Mouse (Mus musculus) thymus, adult 2 months (tissue): Measurements from ENCODE around the gene Scamp1. TPM values are rescaled to one million over a fixed set of nuclear protein-coding genes. Genes with fewer than 3 reads are reported as not detected.

Source experiments
- DNase-seq: peaks from one replicate; pipeline ENCODE4 v3.0.0; 2021
- H3K27ac ChIP-seq: fragments of 200-500 bp; 2 replicates; pipeline ENCODE4 v1.5.1; 2012; ENCODE audit warnings: low read length, control low read depth; ENCODE audit not compliant: control insufficient read depth, insufficient read depth
- H3K27me3 ChIP-seq: fragments of 200-500 bp; 2 replicates; pipeline ENCODE4 v1.6.1; 2012; ENCODE audit warnings: mild to moderate bottlenecking, low read length, moderate library complexity, mixed read lengths; ENCODE audit not compliant: control insufficient read depth, insufficient read depth
- H3K36me3 ChIP-seq: fragments of 200-500 bp; 2 replicates; pipeline ENCODE4 v1.6.1; 2012; ENCODE audit warnings: mild to moderate bottlenecking, low read length, moderate library complexity; ENCODE audit not compliant: control insufficient read depth, insufficient read depth
- H3K4me1 ChIP-seq: fragments of 200-500 bp; replicated peaks from 2 replicates; pipeline ENCODE4 v1.6.1; 2012; ENCODE audit warnings: low read length; ENCODE audit not compliant: control insufficient read depth, insufficient read depth
- H3K4me3 ChIP-seq: fragments of 200-500 bp; 2 replicates; pipeline ENCODE4 v1.5.1; 2012; ENCODE audit warnings: mild to moderate bottlenecking, low read length, control low read depth, moderate library complexity; ENCODE audit not compliant: control insufficient read depth, insufficient read depth
- CTCF ChIP-seq: fragments of 200-500 bp; IDR thresholded peaks from 2 replicates; pipeline ENCODE4 v1.5.1; 2012; ENCODE audit warnings: mild to moderate bottlenecking, control low read depth, low read length, moderate library complexity, borderline replicate concordance; ENCODE audit not compliant: control insufficient read depth, poor library complexity, insufficient read depth; ENCODE audit errors: extremely low read depth
- POLR2A ChIP-seq: fragments of 200-500 bp; IDR thresholded peaks from 2 replicates; pipeline ENCODE4 v1.6.1; 2012; ENCODE audit warnings: mild to moderate bottlenecking, low read length, control low read depth, moderate library complexity; ENCODE audit not compliant: control insufficient read depth, poor library complexity, insufficient read depth; ENCODE audit errors: extremely low read depth
- WGBS: fragments of 180-500 bp; shearing (Covaris S2); methylation state at CpG from one replicate; pipeline ENCODE4 v1.1.7; 2018; 5-methylcytosine and 5-hydroxymethylcytosine counted together
- polyA plus RNA-seq: library from polyadenylated mRNA; depleted of rRNA; stranded (reverse); fragments of >200 nt; gene quantifications from 2 replicates; pipeline ENCODE4 v1.2.3, GENCODE M21; 2012

Scamp1 gene
- polyA plus RNA-seq, 1 experiment, result 4.9 TPM

GRCm38 (mm10) chr13:94182026-94182425 lies 103.6 kb downstream of the Scamp1 start:
- Histone ChIP-seq H3K4me3 (no peak overlapping the region), H3K4me1 (peaks cover 16% of the 10 kb centered on the region), H3K27me3 (no peaks in the 10 kb centered on the region), H3K36me3 (no peaks in the 10 kb centered on the region), H3K27ac (no peak overlapping the region)
- DNase-seq, result no peak
- no peak for TF ChIP-seq CTCF
- no peak for TF ChIP-seq POLR2A
- 96% methylated on average over 5 of the region's 5 CpGs for WGBS

GRCm38 (mm10) chr13:94180477-94181420 lies 104.9 kb downstream of the Scamp1 start:
- Histone ChIP-seq H3K4me3 (no peak overlapping the region), H3K4me1 (peaks cover 20% of the 10 kb centered on the region), H3K36me3 (no peaks in the 10 kb centered on the region), H3K27me3 (no peaks in the 10 kb centered on the region), H3K27ac (no peak overlapping the region)
- DNase-seq, result no peak
- TF ChIP-seq POLR2A (no peak), CTCF (no peak)
- WGBS, result 95% methylated on average over 5 of the region's 5 CpGs

GRCm38 (mm10) chr13:94178401-94179040 lies 107.1 kb downstream of the Scamp1 start:
- no peak overlapping the region for H3K27ac ChIP-seq
- WGBS, result 47% methylated on average over 11 of the region's 11 CpGs
- no peak for DNase-seq

GRCm38 (mm10) chr13:94177148-94177547 lies 108.5 kb downstream of the Scamp1 start:
- peak; percentile 35 for DNase-seq
- peaks cover 42% of the 10 kb centered on the region for H3K4me1 ChIP-seq
- no peak overlapping the region for H3K4me3 ChIP-seq
- TF ChIP-seq POLR2A (no peak), CTCF (peak; percentile 35; the same call in 1 of the 2 replicates)
- no peak overlapping the region for H3K27ac ChIP-seq
- WGBS, result 68% methylated on average over 7 of the region's 7 CpGs
- H3K36me3 ChIP-seq, result no peaks in the 10 kb centered on the region
- no peaks in the 10 kb centered on the region; the same call in 1 of the 2 replicates for H3K27me3 ChIP-seq

More at GRCm38 (mm10) chr13:94178401-94179040, 107.1 kb downstream of the Scamp1 start:
- Histone ChIP-seq H3K27me3 (no peaks in the 10 kb centered on the region; the same call in 1 of the 2 replicates), H3K4me3 (no peak overlapping the region), H3K4me1 (peaks cover 39% of the 10 kb centered on the region), H3K36me3 (no peaks in the 10 kb centered on the region)
- no peak for TF ChIP-seq POLR2A
- TF ChIP-seq CTCF, result no peak

GRCm38 (mm10) chr13:94175379-94176050 lies 110.1 kb downstream of the Scamp1 start:
- Histone ChIP-seq H3K4me3 (no peak overlapping the region), H3K27ac (no peak overlapping the region)
- TF ChIP-seq POLR2A (no peak), CTCF (no peak)

GRCm38 (mm10) chr13:94174577-94175279 lies 110.9 kb downstream of the Scamp1 start:
- H3K36me3 ChIP-seq, result no peaks in the 10 kb centered on the region
- DNase-seq, result no peak
- peak overlapping the region; percentile 52 for H3K4me3 ChIP-seq
- H3K27ac ChIP-seq, result no peak overlapping the region
- H3K27me3 ChIP-seq, result no peaks in the 10 kb centered on the region; the same call in 1 of the 2 replicates
- WGBS, result 9% methylated on average over 16 of the region's 16 CpGs
- TF ChIP-seq POLR2A (no peak), CTCF (no peak)
- peaks cover 42% of the 10 kb centered on the region for H3K4me1 ChIP-seq

More at GRCm38 (mm10) chr13:94175379-94176050, 110.1 kb downstream of the Scamp1 start:
- WGBS, result 52% methylated on average over 6 of the region's 6 CpGs
- no peaks in the 10 kb centered on the region for H3K36me3 ChIP-seq
- H3K4me1 ChIP-seq, result peaks cover 42% of the 10 kb centered on the region
- H3K27me3 ChIP-seq, result no peaks in the 10 kb centered on the region; the same call in 1 of the 2 replicates
- DNase-seq, result peak; percentile 20
